Mouse (Mus musculus) kidney, adult 2 months (tissue): ENCODE measurements around the gene Lmo7.

ENCODE experiments used
- CTCF ChIP-seq: fragments of 200-500 bp; conservative IDR thresholded peaks from 2 replicates; pipeline ENCODE4 v1.5.1; 2011; ENCODE audit warnings: low read depth, mild to moderate bottlenecking, control low read depth, low read length, moderate library complexity, mixed read lengths; ENCODE audit not compliant: insufficient read depth, insufficient read length
- POLR2A ChIP-seq: fragments of 200-500 bp; IDR thresholded peaks from one replicate; pipeline ENCODE4 v1.6.1; 2011; ENCODE audit warnings: low read depth, low read length, control low read depth

GRCm38 (mm10) chr14:101867071-101867733 lies 137.4 kb downstream of the Lmo7 start:
- TF ChIP-seq CTCF (no peak), POLR2A (no peak)
